9 mouse cellular contexts compared by ENCODE assay signal in genomic region chr15:90214913-90215312, GRCm38 (mm10). TPM values are rescaled to one million over a fixed set of nuclear protein-coding genes. Genes with fewer than 3 reads are reported as not detected.
DNase-seq lines count a peak whose midpoint lies in the region; ATAC-seq and TF ChIP-seq lines count a peak whose summit lies in the region.
"Had no signal": no experiment of that assay in that cellular context is flagged by ENCODE, and none has a peak within 500 bp of the region (broad histone marks: within the 10 kb centered on the region; RNA-seq: fewer than 3 reads in every experiment).

No protein-coding gene starts in this region.

- H3K27me3 ChIP-seq in kidney, embryonic 15.5 days = 0 out of 2 replicates have a peak, but pooled peaks cover 11% of the 10 kb centered on the region
- H3K27me3 ChIP-seq in stomach, postnatal 0 days (ENCODE audit: control insufficient read depth, insufficient read depth, low read length) = no peaks in the 10 kb centered on the region
- H3K27me3 ChIP-seq: embryonic facial prominence, embryonic 15.5 days had no signal

- DNase-seq in kidney, adult 11 months = peak; percentile 8
- DNase-seq in ZHBTc4 (ENCODE audit: low read depth, low spot score) = peak; percentile 65
- peak; percentile 80 for DNase-seq in embryo, embryonic 10.5 days (ENCODE audit: low spot score)
- peak; percentile 50 to 71 for DNase-seq in heart, postnatal 10 days
- peak; percentile 54 to 88 for DNase-seq in layer of hippocampus, postnatal 25 days (ENCODE audit: extremely low spot score in 1 of 2, low spot score in 1 of 2)
- DNase-seq in mesoderm, embryonic 11.5 days (ENCODE audit: low read depth, low spot score) = peak; percentile 61
- peak; percentile 35 for DNase-seq in stomach, postnatal 0 days (ENCODE audit: low spot score)

- 16% methylated on average over 6 of the region's 6 CpGs for WGBS in kidney, embryonic 15.5 days
- 15% methylated on average over 6 of the region's 6 CpGs for WGBS in stomach, postnatal 0 days

- intact Hi-C loops in heart, postnatal 10 days (cut with DNase I) = loop anchor here (2.0 to 5.0 kb wide), 2 partner anchors 488 to 592 kb away; no protein-coding TSS in a partner anchor

- no peaks in the 10 kb centered on the region for H3K36me3 ChIP-seq in kidney, embryonic 15.5 days
- no peaks in the 10 kb centered on the region for H3K36me3 ChIP-seq in stomach, postnatal 0 days (ENCODE audit: control insufficient read depth, insufficient read depth, low read length)
- H3K36me3 ChIP-seq: embryonic facial prominence, embryonic 15.5 days had no signal

- H3K4me3 ChIP-seq in kidney, embryonic 15.5 days (replicated peaks) = no peak overlapping the region
- H3K4me3 ChIP-seq in stomach, postnatal 0 days (ENCODE audit: low read depth, low read length) = no peak overlapping the region
- H3K4me3 ChIP-seq: embryonic facial prominence, embryonic 15.5 days had no signal

- H3K4me1 ChIP-seq in kidney, embryonic 15.5 days = no peaks in the 10 kb centered on the region
- H3K4me1 ChIP-seq in stomach, postnatal 0 days (replicated peaks; ENCODE audit: control insufficient read depth, insufficient read depth) = no peaks in the 10 kb centered on the region
- H3K4me1 ChIP-seq: embryonic facial prominence, embryonic 15.5 days had no signal

- no peak overlapping the region for H3K9ac ChIP-seq in kidney, embryonic 15.5 days
- no peak overlapping the region for H3K9ac ChIP-seq in stomach, postnatal 0 days (ENCODE audit: low read length)
- H3K9ac ChIP-seq: embryonic facial prominence, embryonic 15.5 days had no signal

- no peak for TF ChIP-seq EP300 in stomach, postnatal 0 days (optimal IDR thresholded peaks at IDR 0.05)

- no peak for ATAC-seq in kidney, embryonic 15.5 days (replicated peaks; ENCODE audit: low FRiP score)
- ATAC-seq in stomach, postnatal 0 days (ENCODE audit: low FRiP score, low TSS enrichment) = no peak

- peak; percentile 91 for TF ChIP-seq CTCF in stomach, postnatal 0 days (IDR thresholded peaks at IDR 0.05; ENCODE audit: low read depth)

- no peak overlapping the region for H3K4me2 ChIP-seq in kidney, embryonic 15.5 days
- no peak overlapping the region for H3K4me2 ChIP-seq in stomach, postnatal 0 days (replicated peaks; ENCODE audit: low read depth)
- H3K4me2 ChIP-seq: embryonic facial prominence, embryonic 15.5 days had no signal

- no peaks in the 10 kb centered on the region for H3K9me3 ChIP-seq in kidney, embryonic 15.5 days (replicated peaks)
- H3K9me3 ChIP-seq in stomach, postnatal 0 days (ENCODE audit: control insufficient read depth, low read length) = no peaks in the 10 kb centered on the region
- H3K9me3 ChIP-seq: embryonic facial prominence, embryonic 15.5 days had no signal

- no peak overlapping the region for H3K27ac ChIP-seq in kidney, embryonic 15.5 days
- H3K27ac ChIP-seq in stomach, postnatal 0 days (replicated peaks) = no peak overlapping the region
- H3K27ac ChIP-seq: embryonic facial prominence, embryonic 15.5 days had no signal

RNA-seq across cellular contexts. Expression of gene Alg10b, which starts 9.2 kb away (rescaled TPM):
- polyA plus RNA-seq in kidney, embryonic 15.5 days (2015; fragmentation: Nextera tagmentation; extraction: Ambion mirVana) = 35.4 and 37.6 TPM in 2 replicates
- 10 to 100 TPM; 26.9 to 29.5 TPM for total RNA-seq in heart, postnatal 10 days (2021)
- 10 to 100 TPM; 28.2 to 29.8 TPM for total RNA-seq in layer of hippocampus, postnatal 25 days (2021)
- 11.3 TPM in 2 replicates for polyA plus RNA-seq in stomach, postnatal 0 days (2015; fragmentation: Nextera tagmentation; extraction: Ambion mirVana)

Comparison
In these comparisons a context has a peak if more than half of its experiments do, and no peak if none do; other contexts are left out.
1. DNase-seq: peak in every context shown above with its lines; median percentile 80 in embryo, embryonic 10.5 days; 71 in layer of hippocampus, postnatal 25 days; 65 in ZHBTc4; 61 in mesoderm, embryonic 11.5 days; 60 in heart, postnatal 10 days; 35 in stomach, postnatal 0 days; 8 in kidney, adult 11 months.